Mouse (Mus musculus): Measurements from ENCODE around the gene Gm45623.

The Gm45623 gene

GRCm38 (mm10) chr13:56753192-56753951 lies at the start of gene Gm45623:
Gene Gm45623 (minus strand): TSS chr13:56753827.
- no peak for DNase-seq

- no peak for DNase-seq
Observed at GRCm38 (mm10) chr13:56797459-56797858, 43.8 kb upstream of the Gm45623 start.

- no peak for DNase-seq
Observed at GRCm38 (mm10) chr13:56795501-56795900, 41.9 kb upstream of the Gm45623 start.

- DNase-seq, result no peak
Observed at GRCm38 (mm10) chr13:56794441-56794840, 40.8 kb upstream of the Gm45623 start.

- DNase-seq, result no peak
Observed at GRCm38 (mm10) chr13:56792844-56793243, 39.2 kb upstream of the Gm45623 start.

- DNase-seq, result no peak
Observed at GRCm38 (mm10) chr13:56790683-56791082, 37.1 kb upstream of the Gm45623 start.

GRCm38 (mm10) chr13:56782621-56783020 lies 29.0 kb upstream of the Gm45623 start:
- DNase-seq, result no peak

- no peak for DNase-seq
Observed at GRCm38 (mm10) chr13:56781697-56782096, 28.1 kb upstream of the Gm45623 start.

- no peak for DNase-seq
Observed at GRCm38 (mm10) chr13:56780746-56781469, 27.3 kb upstream of the Gm45623 start.

GRCm38 (mm10) chr13:56774304-56774703 lies 20.7 kb upstream of the Gm45623 start:
- DNase-seq, result no peak

GRCm38 (mm10) chr13:56773262-56773870 lies 19.7 kb upstream of the Gm45623 start:
- no peak for DNase-seq

GRCm38 (mm10) chr13:56772592-56772991 lies 19.0 kb upstream of the Gm45623 start:
- DNase-seq, result no peak

GRCm38 (mm10) chr13:56770786-56771185 lies 17.2 kb upstream of the Gm45623 start:
- DNase-seq, result no peak

GRCm38 (mm10) chr13:56770136-56770578 lies 16.5 kb upstream of the Gm45623 start:
- DNase-seq, result no peak

GRCm38 (mm10) chr13:56769431-56769830 lies 15.8 kb upstream of the Gm45623 start:
- DNase-seq, result no peak

- no peak for DNase-seq
Observed at GRCm38 (mm10) chr13:56766211-56766610, 12.6 kb upstream of the Gm45623 start.

- DNase-seq, result no peak
Observed at GRCm38 (mm10) chr13:56765284-56766032, 11.8 kb upstream of the Gm45623 start.

GRCm38 (mm10) chr13:56762446-56763229 lies 9.0 kb upstream of the Gm45623 start:
- DNase-seq, result no peak

- peak; percentile 83 for DNase-seq
Observed at GRCm38 (mm10) chr13:56758492-56758891, 4.9 kb upstream of the Gm45623 start.

- no peak for DNase-seq
Observed at GRCm38 (mm10) chr13:56757201-56757600, 3.6 kb upstream of the Gm45623 start.

GRCm38 (mm10) chr13:56755871-56756270 lies 2.2 kb upstream of the Gm45623 start:
- peak; percentile 23 for DNase-seq
